Mouse (Mus musculus) erythroblast, embryonic 14.5 days (primary cell): ENCODE results near the gene Gpsm3. TPM values are rescaled to one million over a fixed set of nuclear protein-coding genes. Genes with fewer than 3 reads are reported as not detected.

Experiments used
- H3K27me3 ChIP-seq: 2 replicates; pipeline ENCODE4 v1.6.1; 2012; ENCODE audit warnings: inconsistent platforms; ENCODE audit not compliant: control insufficient read depth
- H3K36me3 ChIP-seq: 2 replicates; pipeline ENCODE4 v1.6.1; 2012; ENCODE audit warnings: mild to moderate bottlenecking, inconsistent platforms; ENCODE audit not compliant: control insufficient read depth
- H3K4me1 ChIP-seq: 2 replicates; pipeline ENCODE4 v1.6.1; 2012; ENCODE audit warnings: inconsistent platforms; ENCODE audit not compliant: control insufficient read depth
- H3K4me3 ChIP-seq: replicated peaks from 2 replicates; pipeline ENCODE3; 2012; ENCODE audit warnings: moderate library complexity, mild to moderate bottlenecking, inconsistent platforms
- H3K9me3 ChIP-seq: 2 replicates; pipeline ENCODE4 v1.6.1; 2012; ENCODE audit warnings: low read length, inconsistent platforms, mixed read lengths; ENCODE audit not compliant: control insufficient read depth
- GATA1 ChIP-seq: IDR thresholded peaks from 2 replicates; pipeline ENCODE4 v1.6.1; 2012; ENCODE audit warnings: low read length, inconsistent platforms, mixed read lengths
- TAL1 ChIP-seq: IDR thresholded peaks from 3 replicates; pipeline ENCODE4 v1.6.1; 2012; ENCODE audit warnings: low read length, inconsistent platforms, mixed read lengths
- polyA plus RNA-seq: library from polyadenylated mRNA; stranded (reverse); fragments of >175 nt; gene quantifications from 2 replicates; pipeline ENCODE4 v1.2.3, GENCODE M21; 2012

Gene Gpsm3
- polyA plus RNA-seq, 1 experiment: 1.2 TPM

DNA sequence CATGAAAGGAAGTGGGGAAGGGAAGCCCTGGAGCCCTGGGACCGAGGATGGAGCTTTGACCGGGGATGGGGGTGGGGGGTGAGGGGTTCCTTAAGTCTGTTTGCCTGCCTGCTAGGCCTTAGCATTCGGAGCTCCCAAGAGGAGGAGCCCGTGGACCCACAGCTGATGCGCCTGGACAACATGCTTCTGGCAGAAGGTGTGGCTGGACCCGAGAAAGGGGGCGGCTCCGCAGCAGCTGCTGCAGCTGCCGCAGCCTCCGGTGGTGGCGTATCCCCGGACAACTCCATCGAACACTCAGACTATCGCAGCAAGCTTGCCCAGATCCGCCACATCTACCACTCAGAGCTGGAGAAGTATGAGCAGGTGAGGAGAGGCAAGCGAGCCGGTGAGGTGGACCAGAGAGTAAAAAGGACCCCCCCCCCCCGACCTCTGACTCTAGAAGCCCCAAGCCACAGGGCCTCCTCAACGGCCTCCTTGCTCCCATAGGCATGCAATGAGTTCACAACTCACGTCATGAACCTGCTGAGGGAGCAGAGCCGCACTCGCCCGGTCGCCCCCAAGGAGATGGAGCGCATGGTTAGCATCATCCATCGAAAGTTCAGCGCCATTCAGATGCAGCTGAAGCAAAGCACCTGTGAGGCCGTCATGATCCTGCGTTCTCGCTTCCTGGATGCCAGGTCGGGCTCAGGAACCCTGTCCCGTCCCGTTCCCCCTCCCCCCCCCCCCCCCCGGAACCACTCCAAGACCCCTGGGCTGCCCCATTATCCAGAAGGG lies 4.3 kb downstream of the Gpsm3 start:
- Histone ChIP-seq H3K36me3 (peaks cover 22% of the 10 kb centered on the region), H3K4me1 (peaks cover 70% of the 10 kb centered on the region), H3K4me3 (peak overlapping the region; percentile 74), H3K27me3 (peaks cover 15% of the 10 kb centered on the region), H3K9me3 (no peaks in the 10 kb centered on the region)
- TF ChIP-seq TAL1: no peak
- TF ChIP-seq GATA1: no peak

DNA sequence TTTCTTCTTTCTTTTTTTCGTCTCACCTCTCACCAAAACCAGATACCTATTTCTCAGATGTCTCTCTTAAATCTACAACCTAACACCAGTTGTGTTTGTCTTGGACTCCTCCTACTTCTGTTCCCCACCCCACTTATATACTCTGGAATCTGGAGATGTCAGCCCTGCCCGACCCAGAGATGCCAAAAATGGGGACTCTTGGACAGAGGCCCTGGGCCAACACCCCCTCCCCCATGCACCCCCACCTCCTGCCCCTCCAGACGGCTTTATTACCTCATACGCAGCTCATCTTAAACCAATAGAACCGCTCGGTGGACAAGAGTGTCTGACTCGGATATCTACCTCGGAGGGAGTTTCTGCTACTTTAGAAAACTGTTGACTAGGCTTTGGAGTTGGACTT lies 6.5 kb downstream of the Gpsm3 start:
- peaks cover 64% of the 10 kb centered on the region for H3K4me1 ChIP-seq

DNA sequence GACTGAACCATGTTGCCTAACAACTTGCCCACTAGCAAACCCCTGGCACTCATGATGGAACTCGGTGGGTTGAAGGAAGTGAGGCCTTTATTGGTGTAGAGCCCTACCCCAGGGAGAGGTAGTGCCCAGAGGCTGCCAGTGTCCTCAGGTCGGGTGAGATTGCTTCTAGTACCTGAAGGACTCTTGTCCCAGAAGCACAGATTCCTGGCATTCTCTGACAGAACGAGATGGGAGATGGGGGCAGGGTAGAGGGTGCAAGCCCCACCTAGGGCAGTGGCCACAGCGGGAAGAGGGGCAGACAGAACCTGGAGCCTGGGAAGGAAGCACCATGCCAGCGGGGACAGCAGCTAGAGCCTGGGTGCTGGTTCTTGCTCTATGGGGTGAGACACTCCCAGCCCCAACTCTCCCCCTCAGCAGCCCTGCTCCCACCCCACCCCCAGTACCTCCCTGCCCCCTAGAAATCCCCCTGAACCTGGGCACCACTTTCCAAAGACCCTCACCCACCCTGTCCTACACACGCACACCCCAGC lies 8.0 kb downstream of the Gpsm3 start, which contains the start of gene Ager:
TSS of gene Ager (plus strand) at position 297 of the 530 bp plus-strand sequence.
- Histone ChIP-seq H3K4me1 (peaks cover 61% of the 10 kb centered on the region), H3K27me3 (peaks cover 2% of the 10 kb centered on the region; the same call in 1 of the 2 replicates), H3K36me3 (peaks cover 51% of the 10 kb centered on the region), H3K4me3 (no peak within 1 kb of the TSS), H3K9me3 (no peaks in the 10 kb centered on the region)
- TF ChIP-seq GATA1 (no peak), TAL1 (no peak)

More for the DNA sequence above, 6.5 kb downstream of the Gpsm3 start:
- Histone ChIP-seq H3K4me3 (no peak overlapping the region), H3K9me3 (no peaks in the 10 kb centered on the region), H3K27me3 (peaks cover 2% of the 10 kb centered on the region; the same call in 1 of the 2 replicates), H3K36me3 (peaks cover 39% of the 10 kb centered on the region)
- no peak for TF ChIP-seq GATA1
- no peak for TF ChIP-seq TAL1

DNA sequence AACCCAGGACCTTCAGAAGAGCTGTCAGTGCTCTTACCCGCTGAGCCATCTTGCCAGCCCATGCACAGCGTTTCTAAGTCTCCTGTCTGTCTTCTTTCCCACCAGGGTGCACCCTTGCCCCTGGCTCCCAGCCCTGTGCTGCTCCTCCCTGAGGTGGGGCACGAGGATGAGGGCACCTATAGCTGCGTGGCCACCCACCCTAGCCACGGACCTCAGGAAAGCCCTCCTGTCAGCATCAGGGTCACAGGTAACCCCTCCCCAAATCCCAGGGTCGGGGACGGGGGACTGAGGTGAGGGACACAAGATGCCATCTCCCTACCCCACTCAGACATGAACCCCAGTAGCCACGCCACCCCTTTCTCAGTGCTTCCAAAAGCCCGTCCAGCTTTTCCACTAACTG lies 10.3 kb downstream of the Gpsm3 start:
- H3K4me1 ChIP-seq: peaks cover 54% of the 10 kb centered on the region
- peaks cover 2% of the 10 kb centered on the region; the same call in 1 of the 2 replicates for H3K27me3 ChIP-seq
- no peaks in the 10 kb centered on the region for H3K9me3 ChIP-seq
- no peak overlapping the region for H3K4me3 ChIP-seq
- no peak for TF ChIP-seq TAL1
- no peak for TF ChIP-seq GATA1
- H3K36me3 ChIP-seq: peaks cover 39% of the 10 kb centered on the region

DNA sequence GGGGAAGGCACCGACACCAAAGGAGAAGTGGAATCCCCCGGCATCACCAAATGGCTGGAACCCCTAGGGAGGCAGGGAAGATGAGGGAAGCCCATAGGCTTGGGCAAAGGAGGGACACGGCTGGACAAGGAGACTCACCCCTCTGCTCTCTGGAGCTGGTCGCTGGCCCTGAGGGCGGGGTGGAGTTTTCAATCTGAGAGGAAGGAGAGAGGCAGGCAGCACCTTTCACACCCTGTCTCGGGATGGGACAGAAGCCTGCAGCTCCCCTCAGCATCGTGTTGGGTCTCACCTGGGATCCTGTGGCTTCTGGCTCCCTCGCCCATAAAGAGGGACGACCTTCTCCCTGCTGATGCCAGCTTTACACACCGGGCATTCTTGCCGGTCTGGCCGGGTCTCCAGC lies 12.2 kb downstream of the Gpsm3 start:
- no peaks in the 10 kb centered on the region for H3K9me3 ChIP-seq
- peaks cover 2% of the 10 kb centered on the region; the same call in 1 of the 2 replicates for H3K27me3 ChIP-seq
- no peak for TF ChIP-seq GATA1
- TF ChIP-seq TAL1: no peak
- peaks cover 71% of the 10 kb centered on the region for H3K4me1 ChIP-seq
- H3K4me3 ChIP-seq: peak overlapping the region; percentile 94
- H3K36me3 ChIP-seq: peaks cover 29% of the 10 kb centered on the region

DNA sequence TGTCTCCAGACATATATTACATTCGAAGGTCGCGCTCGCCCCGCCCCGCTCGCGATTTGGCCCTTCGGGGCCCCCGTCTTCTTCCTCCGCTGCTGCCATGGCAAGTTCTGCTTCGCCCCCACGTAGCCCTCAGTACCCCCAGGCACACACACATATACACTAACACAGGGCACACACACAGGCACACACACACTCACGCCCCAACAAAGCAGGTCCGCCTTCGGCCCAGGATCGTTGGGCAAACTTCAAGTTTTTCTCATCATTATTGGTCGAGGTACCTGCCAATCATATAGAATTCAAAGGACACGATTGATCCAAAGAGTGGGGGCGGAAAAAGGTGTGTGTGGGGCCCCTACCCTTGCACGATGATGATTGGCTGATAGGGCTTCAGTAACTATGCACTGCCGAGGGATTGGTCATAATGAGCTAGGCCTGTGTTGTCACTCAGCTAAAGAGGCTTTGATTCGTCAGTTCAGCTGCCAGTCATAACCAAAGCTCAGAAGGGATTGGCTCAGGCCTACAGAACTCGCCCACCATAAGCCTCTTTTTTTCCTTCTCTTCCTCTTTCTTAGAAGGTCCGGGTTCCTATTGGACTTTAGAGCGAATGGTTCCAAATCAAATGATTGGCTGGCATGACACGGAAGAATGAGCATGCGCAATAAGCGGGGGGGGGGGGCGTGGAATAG lies 13.9 kb downstream of the Gpsm3 start, which contains the start of gene Rnf5:
TSS of gene Rnf5 (minus strand) at position 316 of the 686 bp plus-strand sequence.
- TF ChIP-seq TAL1: no peak
- Histone ChIP-seq H3K36me3 (peaks cover 42% of the 10 kb centered on the region), H3K9me3 (no peaks in the 10 kb centered on the region), H3K4me3 (peak within 1 kb of the TSS; percentile 94), H3K27me3 (no peaks in the 10 kb centered on the region), H3K4me1 (peaks cover 74% of the 10 kb centered on the region)

DNA sequence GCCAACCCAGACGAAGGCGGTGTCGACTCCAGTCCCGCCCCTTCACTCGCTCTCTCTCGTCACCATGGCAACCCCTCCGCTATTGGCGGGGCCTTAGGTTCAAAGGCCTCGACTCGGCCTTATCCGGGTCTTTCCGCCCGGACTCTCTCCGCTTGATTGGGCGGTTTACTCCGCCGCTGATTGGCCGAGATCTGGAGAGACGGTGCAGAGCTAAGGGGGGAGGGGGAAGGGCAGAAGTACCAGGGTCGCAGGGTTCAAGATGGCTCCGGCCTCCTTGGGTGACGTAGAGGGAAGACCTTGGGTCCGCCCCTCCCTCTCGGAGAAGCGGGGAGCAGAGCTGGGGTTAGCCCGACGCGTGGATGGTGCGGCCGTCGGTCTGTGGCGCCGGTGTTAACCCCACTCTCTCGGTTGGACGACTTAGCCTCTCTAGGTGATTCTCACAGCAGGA lies 14.5 kb downstream of the Gpsm3 start, which contains the start of gene Agpat1:
TSS of gene Agpat1 (plus strand) at position 202 of the 448 bp plus-strand sequence.
- TF ChIP-seq TAL1: no peak
- no peak for TF ChIP-seq GATA1
- peaks cover 76% of the 10 kb centered on the region for H3K4me1 ChIP-seq
- H3K27me3 ChIP-seq: no peaks in the 10 kb centered on the region
- peak within 1 kb of the TSS; percentile 94 for H3K4me3 ChIP-seq
- peaks cover 44% of the 10 kb centered on the region for H3K36me3 ChIP-seq
- no peaks in the 10 kb centered on the region for H3K9me3 ChIP-seq

DNA sequence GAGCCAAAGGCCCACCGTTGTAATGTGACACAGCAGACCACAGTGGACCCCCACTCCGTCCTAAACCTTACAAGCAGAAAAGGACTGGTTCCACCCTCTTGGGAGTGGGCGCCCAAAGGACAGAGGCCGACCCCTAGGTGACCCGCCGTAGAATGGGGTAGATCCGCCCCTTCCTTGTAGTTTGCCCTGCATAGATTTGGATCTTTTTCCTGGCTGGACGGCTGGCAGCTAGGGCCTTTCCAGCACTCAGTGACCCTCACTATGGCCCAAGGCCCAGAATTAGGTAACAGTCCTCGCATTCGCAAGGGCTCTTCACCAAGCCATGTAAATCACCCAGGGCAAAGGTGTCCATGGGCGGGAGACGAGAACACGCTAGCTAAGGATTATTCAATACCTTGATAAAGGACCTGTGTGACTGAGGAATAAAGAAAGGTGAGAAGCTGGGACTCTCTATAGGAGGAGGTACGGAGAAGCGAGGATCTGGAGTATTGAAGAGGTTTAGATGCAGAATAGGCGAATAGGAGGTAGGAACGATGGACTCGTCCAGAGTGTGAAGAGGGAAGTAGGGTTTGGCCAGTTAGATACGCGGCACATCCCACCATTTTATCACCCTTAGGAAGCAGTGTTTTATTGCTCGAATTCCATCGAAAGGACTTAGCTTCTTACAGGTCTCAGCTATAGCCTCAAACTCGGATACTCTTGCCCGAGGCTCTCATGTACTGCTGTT lies 15.1 kb downstream of the Gpsm3 start:
- peaks cover 41% of the 10 kb centered on the region for H3K36me3 ChIP-seq
- H3K4me3 ChIP-seq: peak overlapping the region; percentile 94
- H3K9me3 ChIP-seq: no peaks in the 10 kb centered on the region
- no peaks in the 10 kb centered on the region for H3K27me3 ChIP-seq
- peaks cover 74% of the 10 kb centered on the region for H3K4me1 ChIP-seq
- no peak for TF ChIP-seq GATA1

DNA sequence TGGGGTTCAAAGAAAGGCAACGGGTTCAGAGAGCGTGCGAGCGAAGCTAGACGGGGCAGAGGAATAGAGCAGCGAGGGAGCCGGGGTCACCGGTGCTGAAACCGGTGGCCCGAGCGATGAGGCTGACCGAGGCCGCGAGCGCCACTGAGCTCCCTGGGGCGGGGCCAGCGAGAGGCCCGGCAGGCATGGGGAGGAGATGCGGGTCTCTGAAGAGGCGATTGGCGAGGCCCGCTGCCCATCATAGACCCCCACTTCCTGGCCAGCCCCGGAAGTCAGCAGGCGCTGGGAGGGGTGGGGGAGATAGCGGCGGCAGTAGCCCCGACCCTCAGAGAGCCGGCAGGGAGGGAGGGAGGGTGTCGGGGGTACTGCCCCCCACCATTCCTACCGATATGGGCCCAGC lies 16.0 kb downstream of the Gpsm3 start:
- H3K27me3 ChIP-seq: no peaks in the 10 kb centered on the region
- H3K36me3 ChIP-seq: peaks cover 39% of the 10 kb centered on the region
- peak overlapping the region; percentile 94 for H3K4me3 ChIP-seq
- TF ChIP-seq GATA1 (no peak), TAL1 (no peak)
- no peaks in the 10 kb centered on the region for H3K9me3 ChIP-seq
- peaks cover 68% of the 10 kb centered on the region for H3K4me1 ChIP-seq
